Mouse (Mus musculus) limb, embryonic 12.5 days (tissue): ENCODE results near the gene Prdm9. TPM values are rescaled to one million over a fixed set of nuclear protein-coding genes. Genes with fewer than 3 reads are reported as not detected.

Source experiments
- ATAC-seq: fragments of 200-750 bp; cut with Nextera tagmentation; 2 replicates; pipeline ENCODE4 v1.8.0; 2017; ENCODE audit warnings: low read depth, moderate TSS enrichment; ENCODE audit not compliant: insufficient number of reproducible peaks, insufficient read depth, low FRiP score, low TSS enrichment
- H3K27ac ChIP-seq: fragments of 300-500 bp; sonication (generic); 2 replicates; pipeline ENCODE4 v1.5.1; 2016; ENCODE audit warnings: mild to moderate bottlenecking, moderate library complexity
- H3K27me3 ChIP-seq: fragments of 300-500 bp; sonication (generic); 2 replicates; pipeline ENCODE4 v1.6.1; 2016; ENCODE audit warnings: mild to moderate bottlenecking, moderate library complexity
- H3K36me3 ChIP-seq: fragments of 300-500 bp; sonication (generic); 2 replicates; pipeline ENCODE4 v1.6.1; 2016; ENCODE audit warnings: mild to moderate bottlenecking, moderate library complexity
- H3K4me1 ChIP-seq: fragments of 300-500 bp; sonication (generic); replicated peaks from 2 replicates; pipeline ENCODE4 v1.6.1; 2016
- H3K4me2 ChIP-seq: fragments of 300-500 bp; sonication (generic); 2 replicates; pipeline ENCODE4 v1.6.1; 2016; ENCODE audit warnings: mild to moderate bottlenecking, moderate library complexity
- H3K4me3 ChIP-seq: fragments of 300-500 bp; sonication (generic); replicated peaks from 2 replicates; pipeline ENCODE4 v1.5.1; 2016; ENCODE audit warnings: mild to moderate bottlenecking
- H3K9ac ChIP-seq: fragments of 300-500 bp; sonication (generic); replicated peaks from 2 replicates; pipeline ENCODE4 v1.6.1; 2016; ENCODE audit warnings: mild to moderate bottlenecking, moderate library complexity
- H3K9me3 ChIP-seq: fragments of 300-500 bp; sonication (generic); 2 replicates; pipeline ENCODE4 v1.6.1; 2016; ENCODE audit warnings: mild to moderate bottlenecking, moderate library complexity
- whole genome bisulfite sequencing: fragments of 180-500 bp; shearing (Covaris S2); methylation state at CpG from one replicate; pipeline ENCODE4 v1.1.7; 2016; 5-methylcytosine and 5-hydroxymethylcytosine counted together
- polyA plus RNA-seq: library from polyadenylated mRNA; unstranded; fragments of >200 nt; fragmentation: Nextera tagmentation; extraction: Ambion mirVana; gene quantifications from 2 replicates; pipeline ENCODE4 v1.2.1, GENCODE M21; 2016

Gene Prdm9
- polyA plus RNA-seq, result 1.4 TPM in 2 replicates

DNA sequence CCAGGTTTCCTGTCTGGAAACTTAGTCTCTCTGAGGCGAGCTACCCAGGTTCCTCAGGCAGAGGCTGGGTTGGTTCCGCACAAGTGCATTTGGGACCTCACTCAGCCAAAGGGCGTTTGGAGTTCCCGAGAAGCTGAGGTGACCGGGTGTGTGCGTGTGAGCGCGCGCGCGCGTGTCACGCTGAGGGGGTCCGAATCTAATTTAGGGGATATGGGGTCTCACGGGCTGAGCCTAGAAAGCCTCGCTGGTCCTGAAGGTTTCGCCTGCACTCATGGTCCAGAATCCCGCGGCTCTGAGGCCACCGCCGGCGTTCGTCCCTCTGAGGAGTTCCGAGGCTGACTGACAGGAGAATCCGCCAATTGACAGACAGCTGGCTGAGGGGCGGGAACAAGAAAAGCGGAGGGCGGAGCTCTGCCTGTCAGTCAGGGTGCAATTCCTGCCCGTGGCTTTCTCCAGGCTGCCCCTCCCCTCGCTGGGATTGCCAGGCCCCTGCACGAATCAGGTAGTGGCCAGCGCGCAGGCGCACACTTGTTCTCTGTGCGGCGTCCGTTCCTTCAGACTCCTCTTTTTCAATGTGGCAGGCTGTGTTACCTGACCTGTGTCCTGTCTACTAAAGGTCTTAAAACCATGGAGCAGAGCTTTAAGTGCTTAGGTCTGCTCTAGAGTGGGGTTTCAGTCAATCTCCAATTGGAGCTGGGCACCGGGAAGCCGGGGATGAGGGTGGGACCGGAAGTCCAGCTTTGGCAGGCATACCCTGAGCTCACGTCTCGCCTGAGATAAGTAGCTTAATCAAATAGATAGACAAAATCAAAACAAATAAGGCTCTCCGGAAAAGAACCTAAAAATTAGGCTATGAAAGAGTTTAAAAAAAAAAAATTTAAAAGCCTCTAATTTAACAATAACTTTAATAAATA, at the start of gene Prdm9:
Gene Prdm9 (minus strand): TSS at position 341 of the 914 bp plus-strand sequence.
- under 1% methylated on average over 43 of the region's 43 CpGs for WGBS
- Histone ChIP-seq H3K27ac (peak within 1 kb of the TSS; percentile 96), H3K9me3 (no peaks in the 10 kb centered on the region), H3K4me2 (peak within 1 kb of the TSS; percentile 74), H3K4me1 (no peaks in the 10 kb centered on the region), H3K36me3 (no peaks in the 10 kb centered on the region), H3K4me3 (peak within 1 kb of the TSS; percentile 63), H3K27me3 (peaks cover 7% of the 10 kb centered on the region; the same call in 1 of the 2 replicates), H3K9ac (peak within 1 kb of the TSS; percentile 65)
- ATAC-seq, result peak; percentile 98

DNA sequence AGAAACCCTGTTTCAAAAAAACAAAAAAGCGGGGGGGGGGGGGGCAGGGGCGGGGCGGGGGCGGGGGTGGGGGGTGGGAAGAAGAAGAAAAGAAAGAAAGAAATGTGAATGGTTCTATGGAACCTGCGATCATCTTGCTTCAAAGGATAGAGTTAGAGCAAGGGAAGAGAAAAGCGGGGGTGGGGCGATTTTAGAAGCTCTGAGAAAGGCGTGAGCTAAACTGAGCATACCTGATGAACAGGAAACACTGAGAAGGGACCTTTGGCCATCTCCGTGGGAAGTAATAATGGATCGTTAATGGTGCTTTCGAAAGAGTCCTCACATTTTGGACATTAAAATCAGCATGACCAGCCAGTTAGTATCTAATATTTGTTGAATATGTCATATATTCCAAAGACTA, 35.3 kb upstream of the Prdm9 start:
- WGBS, result 83% methylated on average over 11 of the region's 11 CpGs

DNA sequence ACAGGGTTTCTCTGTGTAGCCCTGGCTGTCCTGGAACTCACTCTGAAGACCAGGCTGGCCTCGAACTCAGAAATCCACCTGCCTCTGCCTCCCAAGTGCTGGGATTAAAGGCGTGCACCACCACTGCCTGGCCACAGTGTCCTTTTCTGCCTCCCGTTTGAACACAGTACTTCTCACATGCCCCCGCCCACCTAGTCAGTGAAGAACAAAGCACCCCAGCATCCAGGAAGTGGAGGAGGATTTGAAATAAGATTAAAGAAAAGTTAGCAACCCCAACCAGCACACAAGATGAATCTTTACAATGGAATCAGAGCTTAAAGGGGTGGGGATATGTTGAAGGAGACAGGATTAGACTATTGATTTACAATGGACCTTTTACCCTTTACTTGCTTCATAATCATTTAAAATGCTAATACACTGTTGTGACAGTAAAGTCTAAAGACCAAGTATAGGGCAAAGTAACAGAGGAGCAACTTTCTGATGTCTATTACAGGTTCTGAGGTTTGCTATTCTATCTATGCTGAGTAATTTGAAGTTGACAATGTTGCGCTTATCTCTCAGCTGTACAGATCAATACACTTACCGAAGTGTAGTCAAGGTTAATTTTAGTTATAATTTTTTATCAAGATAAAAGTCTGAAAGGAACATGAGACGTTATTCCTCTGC, 27.2 kb upstream of the Prdm9 start:
- no peaks in the 10 kb centered on the region for H3K36me3 ChIP-seq
- no peaks in the 10 kb centered on the region for H3K27me3 ChIP-seq
- 86% methylated on average over 7 of the region's 7 CpGs for WGBS
- H3K4me3 ChIP-seq, result no peak overlapping the region
- no peak overlapping the region for H3K4me2 ChIP-seq
- H3K27ac ChIP-seq, result no peak overlapping the region
- no peaks in the 10 kb centered on the region for H3K9me3 ChIP-seq
- no peak for ATAC-seq
- H3K9ac ChIP-seq, result no peak overlapping the region
- H3K4me1 ChIP-seq, result no peaks in the 10 kb centered on the region

More for the DNA sequence above, 35.3 kb upstream of the Prdm9 start:
- H3K27me3 ChIP-seq, result no peaks in the 10 kb centered on the region
- H3K36me3 ChIP-seq, result no peaks in the 10 kb centered on the region
- no peak overlapping the region for H3K4me2 ChIP-seq
- H3K9ac ChIP-seq, result no peak overlapping the region
- no peak overlapping the region for H3K27ac ChIP-seq
- no peaks in the 10 kb centered on the region for H3K4me1 ChIP-seq
- ATAC-seq, result no peak
- no peak overlapping the region for H3K4me3 ChIP-seq
- H3K9me3 ChIP-seq, result no peaks in the 10 kb centered on the region

DNA sequence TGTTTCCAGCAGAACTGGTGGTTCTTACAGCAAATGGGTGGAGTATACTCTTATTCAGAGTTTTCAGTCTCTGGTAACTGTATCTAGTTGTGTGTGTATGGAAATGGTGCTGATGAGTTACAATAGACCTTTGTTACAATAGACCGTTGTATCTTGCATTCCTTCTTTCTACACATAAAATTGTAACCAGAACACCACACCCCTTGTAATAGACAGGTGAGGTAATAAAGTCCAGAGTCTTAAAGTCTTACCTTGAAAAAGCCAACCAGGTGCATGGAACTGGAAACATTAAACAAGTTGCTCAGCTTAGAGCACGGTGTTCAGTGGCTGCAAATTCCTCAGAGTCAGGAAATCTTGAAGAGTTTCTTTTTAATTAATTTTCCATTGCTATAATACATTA, 24.0 kb upstream of the Prdm9 start:
- 71% methylated on average over 2 of the region's 2 CpGs for WGBS
- no peak overlapping the region for H3K27ac ChIP-seq
- H3K4me1 ChIP-seq, result no peaks in the 10 kb centered on the region
- H3K9me3 ChIP-seq, result no peaks in the 10 kb centered on the region
- no peak for ATAC-seq
- no peak overlapping the region for H3K4me2 ChIP-seq
- no peaks in the 10 kb centered on the region for H3K27me3 ChIP-seq
- no peak overlapping the region for H3K4me3 ChIP-seq
- no peak overlapping the region for H3K9ac ChIP-seq
- no peaks in the 10 kb centered on the region for H3K36me3 ChIP-seq

DNA sequence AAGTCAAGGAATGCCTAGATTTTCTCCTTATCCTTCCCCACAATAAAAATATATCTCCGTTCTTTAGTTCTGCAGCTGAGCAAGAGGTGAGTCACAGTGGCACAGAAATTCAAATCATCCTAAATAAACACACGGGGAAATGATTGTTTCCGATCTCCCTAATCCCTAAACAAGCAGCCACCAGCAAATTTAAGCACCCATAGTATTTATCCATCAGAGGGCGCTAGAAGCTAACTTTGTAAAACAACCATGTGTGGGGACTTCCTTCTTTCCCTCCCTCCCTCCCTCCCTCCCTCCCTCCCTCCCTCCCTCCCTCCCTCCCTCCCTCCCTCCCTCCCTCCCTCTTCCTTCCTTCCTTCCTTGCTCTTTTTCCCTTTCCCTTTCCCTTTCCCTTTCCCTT, 21.5 kb upstream of the Prdm9 start:
- H3K36me3 ChIP-seq, result no peaks in the 10 kb centered on the region
- no peaks in the 10 kb centered on the region for H3K27me3 ChIP-seq
- 36% methylated on average over 4 of the region's 4 CpGs for WGBS
- H3K9ac ChIP-seq, result no peak overlapping the region
- no peaks in the 10 kb centered on the region for H3K4me1 ChIP-seq
- H3K4me2 ChIP-seq, result no peak overlapping the region
- H3K27ac ChIP-seq, result no peak overlapping the region
- H3K4me3 ChIP-seq, result no peak overlapping the region
- no peak for ATAC-seq
- no peaks in the 10 kb centered on the region for H3K9me3 ChIP-seq

DNA sequence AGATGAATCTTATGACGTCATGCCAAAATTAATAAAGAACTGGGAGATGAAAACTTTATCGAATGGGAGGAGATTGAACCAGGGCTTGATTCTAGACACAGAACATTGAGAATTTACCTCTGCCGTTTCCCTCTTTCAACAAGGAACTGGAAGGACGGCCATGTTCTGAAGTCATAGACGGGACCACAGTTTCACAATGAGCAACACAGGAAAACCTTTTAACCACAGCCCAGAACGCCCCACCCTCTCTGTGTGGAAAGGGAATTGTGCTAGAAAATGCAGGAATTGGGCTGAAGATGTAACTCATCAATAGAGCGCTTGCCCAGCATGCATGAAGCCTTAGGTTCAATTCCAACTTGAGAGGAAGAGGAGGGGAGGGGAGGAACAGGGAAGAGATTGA, 18.9 kb upstream of the Prdm9 start:
- WGBS, result 84% methylated on average over 7 of the region's 7 CpGs
- H3K4me2 ChIP-seq, result no peak overlapping the region
- no peak overlapping the region for H3K4me3 ChIP-seq
- H3K27me3 ChIP-seq, result peaks cover 12% of the 10 kb centered on the region
- H3K4me1 ChIP-seq, result no peaks in the 10 kb centered on the region
- H3K27ac ChIP-seq, result no peak overlapping the region
- no peak overlapping the region for H3K9ac ChIP-seq
- no peak for ATAC-seq
- no peaks in the 10 kb centered on the region for H3K36me3 ChIP-seq
- no peaks in the 10 kb centered on the region for H3K9me3 ChIP-seq

DNA sequence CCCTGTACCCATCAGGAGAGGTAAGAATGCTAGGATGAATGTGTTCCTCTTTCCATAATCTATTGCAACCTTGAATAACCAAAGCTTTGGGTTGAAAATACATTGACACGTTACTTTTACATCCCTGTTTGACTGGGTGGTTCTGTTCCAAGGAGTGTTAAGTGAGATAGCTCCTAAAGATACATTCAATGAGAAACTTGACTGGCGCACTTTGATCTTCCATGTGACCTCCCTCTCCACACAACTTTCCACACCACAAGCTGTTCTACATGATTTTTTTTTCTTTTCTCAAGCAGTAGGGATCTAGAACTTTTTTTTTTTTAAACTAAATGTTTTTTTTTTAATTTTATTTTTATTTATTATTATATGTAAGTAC, 15.9 kb upstream of the Prdm9 start:
- WGBS, result 88% methylated on average over 2 of the region's 2 CpGs
- Histone ChIP-seq H3K4me3 (no peak overlapping the region), H3K9ac (no peak overlapping the region)

DNA sequence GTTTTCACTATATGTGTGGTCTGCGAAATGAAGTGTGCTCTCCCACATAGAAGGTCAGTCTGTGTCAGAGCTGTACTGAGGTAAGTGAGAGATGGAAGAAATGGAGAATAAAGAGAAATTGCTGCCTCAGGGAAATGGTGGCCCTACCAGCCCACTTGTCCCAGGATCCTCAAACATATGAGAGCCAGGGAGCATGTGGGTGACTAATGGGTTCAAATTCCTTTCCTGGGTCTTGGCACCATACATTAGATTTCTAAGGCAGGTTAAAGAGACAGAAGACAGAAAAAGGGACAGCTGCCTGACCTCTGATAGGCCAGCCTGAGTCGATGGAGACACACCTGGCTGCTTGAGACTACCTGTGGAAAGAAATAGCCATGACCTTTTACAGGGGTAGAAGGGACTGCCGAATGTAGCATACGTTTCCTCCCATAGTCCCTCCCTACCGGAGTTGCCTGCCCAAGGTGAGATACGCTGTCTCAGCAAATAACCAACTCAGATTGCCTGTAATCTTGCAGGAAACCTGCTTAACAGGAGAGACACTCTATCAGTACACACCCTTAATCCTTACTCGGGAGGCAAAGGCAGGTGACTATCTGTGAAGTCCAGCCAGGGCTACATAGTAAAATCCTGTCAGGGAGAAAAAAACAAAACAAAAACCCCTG, 15.4 kb upstream of the Prdm9 start:
- H3K9ac ChIP-seq, result no peak overlapping the region
- ATAC-seq, result no peak
- no peaks in the 10 kb centered on the region for H3K9me3 ChIP-seq
- H3K4me2 ChIP-seq, result no peak overlapping the region
- no peak overlapping the region for H3K27ac ChIP-seq
- no peak overlapping the region for H3K4me3 ChIP-seq
- H3K36me3 ChIP-seq, result no peaks in the 10 kb centered on the region
- H3K27me3 ChIP-seq, result peaks cover 36% of the 10 kb centered on the region
- 81% methylated on average over 7 of the region's 7 CpGs for WGBS
- no peaks in the 10 kb centered on the region for H3K4me1 ChIP-seq

More for the DNA sequence above, 15.9 kb upstream of the Prdm9 start:
- no peaks in the 10 kb centered on the region for H3K9me3 ChIP-seq
- peaks cover 35% of the 10 kb centered on the region for H3K27me3 ChIP-seq
- no peaks in the 10 kb centered on the region for H3K4me1 ChIP-seq
- no peak for ATAC-seq
- no peaks in the 10 kb centered on the region for H3K36me3 ChIP-seq
- no peak overlapping the region for H3K27ac ChIP-seq
- no peak overlapping the region for H3K4me2 ChIP-seq

DNA sequence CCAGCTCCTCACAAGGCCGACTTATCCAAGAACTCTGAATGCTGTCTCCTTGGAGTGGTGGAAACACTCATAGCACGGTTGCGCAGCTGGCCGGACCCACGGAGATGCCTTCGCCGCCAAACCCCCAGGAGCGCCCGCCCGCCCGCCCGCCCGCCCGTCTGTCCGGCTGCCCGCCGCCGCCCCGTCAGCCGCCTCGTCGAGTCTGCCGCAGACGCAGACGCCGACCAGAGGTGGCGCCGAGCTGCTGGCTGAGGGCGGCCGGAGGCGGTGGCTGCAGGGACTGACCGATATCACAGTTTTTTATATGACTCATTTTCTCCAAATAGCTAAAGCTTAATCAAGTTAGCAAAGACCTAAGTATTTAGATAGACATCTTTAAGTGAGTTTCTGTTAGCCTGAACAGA, 13.1 kb upstream of the Prdm9 start:
- no peak for ATAC-seq

DNA sequence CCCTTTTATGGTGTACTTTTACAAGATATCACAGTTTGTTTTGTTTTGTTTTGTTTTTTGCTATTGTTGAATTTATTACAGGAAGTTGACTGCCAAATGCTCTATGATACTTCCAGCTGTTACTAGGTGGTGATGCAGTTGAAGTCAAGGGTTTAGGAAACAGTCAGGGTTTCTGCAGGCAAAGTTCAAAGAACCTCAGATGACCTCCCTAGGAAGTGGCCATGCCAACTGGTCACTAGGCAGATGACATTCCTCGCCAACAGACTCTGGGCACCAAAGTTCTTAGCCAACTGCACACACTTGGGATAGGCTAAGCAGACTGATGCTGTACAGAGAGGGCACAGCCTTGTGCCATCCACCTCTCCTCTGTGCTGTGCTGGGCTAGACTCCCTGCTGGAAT, 10.9 kb upstream of the Prdm9 start:
- Histone ChIP-seq H3K27ac (no peak overlapping the region), H3K9ac (no peak overlapping the region), H3K4me2 (no peak overlapping the region), H3K27me3 (peaks cover 36% of the 10 kb centered on the region), H3K9me3 (no peaks in the 10 kb centered on the region), H3K4me3 (no peak overlapping the region), H3K36me3 (no peaks in the 10 kb centered on the region), H3K4me1 (no peaks in the 10 kb centered on the region)
- no peak for ATAC-seq
- WGBS, result 79% methylated on average over 1 of the region's 1 CpGs

More for the DNA sequence above, 13.1 kb upstream of the Prdm9 start:
- Histone ChIP-seq H3K4me2 (peak overlapping the region; percentile 55), H3K9ac (peak overlapping the region; percentile 34; the same call in 1 of the 2 replicates), H3K27me3 (peaks cover 36% of the 10 kb centered on the region), H3K4me3 (peak overlapping the region; percentile 37), H3K36me3 (no peaks in the 10 kb centered on the region), H3K9me3 (no peaks in the 10 kb centered on the region), H3K4me1 (no peaks in the 10 kb centered on the region), H3K27ac (no peak overlapping the region)
- 2% methylated on average over 32 of the region's 32 CpGs for WGBS

DNA sequence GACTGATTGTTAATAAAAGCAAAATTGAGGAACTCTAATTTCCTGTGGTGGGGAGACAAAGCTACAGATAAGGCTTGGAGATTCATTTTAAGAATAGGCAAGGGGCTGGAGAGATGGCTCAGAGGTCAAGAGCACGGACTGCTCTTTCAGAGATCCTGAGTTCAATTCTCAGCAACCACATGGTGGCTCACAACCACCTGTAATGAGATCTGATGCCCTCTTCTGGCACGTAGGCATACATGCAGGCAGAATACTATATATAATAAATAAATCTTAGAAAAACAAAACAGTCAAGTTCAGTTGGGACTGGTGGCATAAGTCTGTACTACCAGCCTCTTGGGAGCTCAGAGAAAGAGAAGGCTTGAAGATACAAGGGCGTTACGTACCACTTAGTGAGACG, 2.8 kb upstream of the Prdm9 start:
- peaks cover 7% of the 10 kb centered on the region; the same call in 1 of the 2 replicates for H3K27me3 ChIP-seq
- no peak overlapping the region for H3K4me2 ChIP-seq
- no peak overlapping the region for H3K27ac ChIP-seq
- no peak for ATAC-seq
- 75% methylated on average over 5 of the region's 5 CpGs for WGBS
- no peak overlapping the region for H3K4me3 ChIP-seq
- no peaks in the 10 kb centered on the region for H3K36me3 ChIP-seq
- no peaks in the 10 kb centered on the region for H3K9me3 ChIP-seq
- no peaks in the 10 kb centered on the region for H3K4me1 ChIP-seq
- H3K9ac ChIP-seq, result no peak overlapping the region
